Mouse (Mus musculus) adrenal gland, postnatal 25 days (tissue): Measurements from ENCODE around the gene Rnf10. TPM values are rescaled to one million over a fixed set of nuclear protein-coding genes. Genes with fewer than 3 reads are reported as not detected.
A peak's percentile ranks its signal among the peaks of the same experiment; 100 is the strongest.

ENCODE experiments used
- DNase-seq: peaks from one replicate; pipeline ENCODE4 v3.0.0; 2021; ENCODE audit warnings: mixed read lengths
- total RNA-seq: library from RNA; stranded (reverse); gene quantifications from 2 replicates; pipeline ENCODE4 v1.2.3, GENCODE M21; 2021

Rnf10 gene
- total RNA-seq, 1 experiment from 2014 or later: 281 TPM

GRCm38 (mm10) chr5:115278053-115278452, 5.4 kb upstream of the Rnf10 start:
- DNase-seq: no peak

GRCm38 (mm10) chr5:115275998-115276397, 3.3 kb upstream of the Rnf10 start:
- peak; percentile 40 for DNase-seq

GRCm38 (mm10) chr5:115274771-115275170, 2.1 kb upstream of the Rnf10 start:
- DNase-seq: no peak

GRCm38 (mm10) chr5:115274353-115274752, 1.7 kb upstream of the Rnf10 start:
- no peak for DNase-seq

GRCm38 (mm10) chr5:115273549-115274135, 944 bp upstream of the Rnf10 start:
- no peak for DNase-seq

- DNase-seq: peak; percentile 53
Measured at GRCm38 (mm10) chr5:115271931-115272811, 527 bp downstream of the Rnf10 start.

GRCm38 (mm10) chr5:115269969-115270368, 2.7 kb downstream of the Rnf10 start:
- no peak for DNase-seq

- DNase-seq: no peak
Measured at GRCm38 (mm10) chr5:115268266-115268665, 4.4 kb downstream of the Rnf10 start.

- peak; percentile 26 for DNase-seq
Measured at GRCm38 (mm10) chr5:115267469-115268045, 5.1 kb downstream of the Rnf10 start.

- DNase-seq: no peak
Measured at GRCm38 (mm10) chr5:115266787-115267468, 5.8 kb downstream of the Rnf10 start.

GRCm38 (mm10) chr5:115266340-115266739, 6.4 kb downstream of the Rnf10 start:
- DNase-seq: no peak

- no peak for DNase-seq
Measured at GRCm38 (mm10) chr5:115262502-115263291, 10.0 kb downstream of the Rnf10 start.

GRCm38 (mm10) chr5:115261880-115262279, 10.8 kb downstream of the Rnf10 start:
- DNase-seq: no peak

GRCm38 (mm10) chr5:115261141-115261540, 11.6 kb downstream of the Rnf10 start:
- DNase-seq: no peak

GRCm38 (mm10) chr5:115260356-115260755, 12.3 kb downstream of the Rnf10 start:
- no peak for DNase-seq

- DNase-seq: no peak
Measured at GRCm38 (mm10) chr5:115256909-115257546, 15.7 kb downstream of the Rnf10 start.

- no peak for DNase-seq
Measured at GRCm38 (mm10) chr5:115255472-115255871, 17.2 kb downstream of the Rnf10 start.

- DNase-seq: no peak
Measured at GRCm38 (mm10) chr5:115240191-115240590, 32.5 kb downstream of the Rnf10 start.

- no peak for DNase-seq
Measured at GRCm38 (mm10) chr5:115238729-115239195, 33.9 kb downstream of the Rnf10 start.

- peak; percentile 94 for DNase-seq
Measured at GRCm38 (mm10) chr5:115237803-115238728, 34.6 kb downstream of the Rnf10 start.
